Mouse (Mus musculus): ENCODE data around the gene Luc7l3. TPM values are rescaled to one million over a fixed set of nuclear protein-coding genes. Genes with fewer than 3 reads are reported as not detected.

Luc7l3 gene
- polyA plus RNA-seq, 1 experiment from 2014 or later: 152 TPM

GRCm38 (mm10) chr11:94265134-94265785 is 56.5 kb downstream of the Luc7l3 start:
- Histone ChIP-seq H3K9me3 (no peaks in the 10 kb centered on the region), H3K4me1 (peaks cover 8% of the 10 kb centered on the region; the same call in 1 of the 2 replicates), H3K27ac (no peak overlapping the region), H3K36me3 (no peaks in the 10 kb centered on the region), H3K9ac (0 out of 2 replicates have a peak overlapping the region, but pooled peaks have one; percentile 44), H3K27me3 (replicated peaks) (no peaks in the 10 kb centered on the region), H3K4me3 (peak overlapping the region; percentile 25), H3K4me2 (replicated peaks) (peak overlapping the region; percentile 65)
- ATAC-seq (ENCODE audit: low FRiP score, low read depth): peak; percentile 56
- under 1% methylated on average over 18 of the region's 18 CpGs for WGBS

- 73% methylated on average over 6 of the region's 6 CpGs for WGBS
- no peaks in the 10 kb centered on the region for H3K9me3 ChIP-seq
- ATAC-seq (ENCODE audit: low FRiP score, low read depth): no peak
These were observed 60.0 kb downstream of the Luc7l3 start for GRCm38 (mm10) chr11:94261585-94262370.

GRCm38 (mm10) chr11:94259814-94260213 is 62.0 kb downstream of the Luc7l3 start:
- Histone ChIP-seq H3K4me1 (0 out of 2 replicates have a peak, but pooled peaks cover 1% of the 10 kb centered on the region), H3K27ac (no peak overlapping the region), H3K9me3 (no peaks in the 10 kb centered on the region), H3K36me3 (no peaks in the 10 kb centered on the region), H3K27me3 (replicated peaks) (no peaks in the 10 kb centered on the region), H3K4me3 (no peak overlapping the region), H3K9ac (no peak overlapping the region), H3K4me2 (replicated peaks) (no peak overlapping the region)
- ATAC-seq (ENCODE audit: low FRiP score, low read depth): no peak
- WGBS: 54% methylated on average over 4 of the region's 4 CpGs

More at GRCm38 (mm10) chr11:94261585-94262370, 60.0 kb downstream of the Luc7l3 start:
- H3K4me3 ChIP-seq: no peak overlapping the region
- H3K27ac ChIP-seq: no peak overlapping the region
- H3K9ac ChIP-seq: no peak overlapping the region
- H3K27me3 ChIP-seq (replicated peaks): no peaks in the 10 kb centered on the region
- no peaks in the 10 kb centered on the region for H3K36me3 ChIP-seq
- peaks cover 8% of the 10 kb centered on the region; the same call in 1 of the 2 replicates for H3K4me1 ChIP-seq
- no peak overlapping the region for H3K4me2 ChIP-seq (replicated peaks)

- H3K36me3 ChIP-seq: no peaks in the 10 kb centered on the region
- no peak overlapping the region for H3K4me2 ChIP-seq (replicated peaks)
- no peak overlapping the region for H3K27ac ChIP-seq
- no peak overlapping the region for H3K4me3 ChIP-seq
- H3K9me3 ChIP-seq: no peaks in the 10 kb centered on the region
- WGBS: 84% methylated on average over 14 of the region's 14 CpGs
- no peaks in the 10 kb centered on the region for H3K27me3 ChIP-seq (replicated peaks)
- no peak overlapping the region for H3K9ac ChIP-seq
- no peaks in the 10 kb centered on the region for H3K4me1 ChIP-seq
- ATAC-seq (ENCODE audit: low FRiP score, low read depth): no peak
These were observed 63.8 kb downstream of the Luc7l3 start for GRCm38 (mm10) chr11:94257987-94258386.

GRCm38 (mm10) chr11:94255733-94256132 is 66.1 kb downstream of the Luc7l3 start:
- Histone ChIP-seq H3K4me1 (no peaks in the 10 kb centered on the region), H3K27me3 (replicated peaks) (no peaks in the 10 kb centered on the region), H3K4me3 (no peak overlapping the region), H3K36me3 (no peaks in the 10 kb centered on the region), H3K9me3 (no peaks in the 10 kb centered on the region), H3K27ac (no peak overlapping the region), H3K4me2 (replicated peaks) (no peak overlapping the region), H3K9ac (no peak overlapping the region)
- ATAC-seq (ENCODE audit: low FRiP score, low read depth): no peak
- WGBS: 77% methylated on average over 5 of the region's 5 CpGs

- ATAC-seq (ENCODE audit: low FRiP score, low read depth): no peak
These were observed 68.1 kb downstream of the Luc7l3 start for GRCm38 (mm10) chr11:94253691-94254090.

GRCm38 (mm10) chr11:94253156-94253555 is 68.6 kb downstream of the Luc7l3 start:
- Histone ChIP-seq H3K27ac (no peak overlapping the region), H3K4me2 (replicated peaks) (no peak overlapping the region), H3K9me3 (no peaks in the 10 kb centered on the region), H3K4me3 (no peak overlapping the region), H3K9ac (no peak overlapping the region), H3K36me3 (no peaks in the 10 kb centered on the region), H3K27me3 (replicated peaks) (no peaks in the 10 kb centered on the region), H3K4me1 (no peaks in the 10 kb centered on the region)
- ATAC-seq (ENCODE audit: low FRiP score, low read depth): no peak
- 85% methylated on average over 9 of the region's 9 CpGs for WGBS

More at GRCm38 (mm10) chr11:94253691-94254090, 68.1 kb downstream of the Luc7l3 start:
- Histone ChIP-seq H3K9ac (no peak overlapping the region), H3K9me3 (no peaks in the 10 kb centered on the region), H3K36me3 (no peaks in the 10 kb centered on the region), H3K4me1 (no peaks in the 10 kb centered on the region), H3K4me3 (no peak overlapping the region), H3K4me2 (replicated peaks) (no peak overlapping the region), H3K27me3 (replicated peaks) (no peaks in the 10 kb centered on the region), H3K27ac (no peak overlapping the region)
- 89% methylated on average over 10 of the region's 10 CpGs for WGBS

GRCm38 (mm10) chr11:94246789-94247061 is 75.1 kb downstream of the Luc7l3 start:
- ATAC-seq (ENCODE audit: low FRiP score, low read depth): no peak
- H3K4me2 ChIP-seq (replicated peaks): 0 out of 2 replicates have a peak overlapping the region, but pooled peaks have one; percentile 20

GRCm38 (mm10) chr11:94245955-94246788 is 75.6 kb downstream of the Luc7l3 start, which contains the start of gene Wfikkn2:
Wfikkn2 (minus strand) TSS chr11:94246005.
- Histone ChIP-seq H3K27me3 (replicated peaks) (0 out of 2 replicates have a peak, but pooled peaks cover 4% of the 10 kb centered on the region), H3K36me3 (no peaks in the 10 kb centered on the region), H3K27ac (peak within 1 kb of the TSS; percentile 33), H3K9ac (no peak within 1 kb of the TSS), H3K4me2 (replicated peaks) (0 out of 2 replicates have a peak within 1 kb of the TSS, but pooled peaks have one; percentile 20), H3K4me3 (no peak within 1 kb of the TSS), H3K9me3 (no peaks in the 10 kb centered on the region), H3K4me1 (peaks cover 30% of the 10 kb centered on the region)
- peak; percentile 62 for ATAC-seq (ENCODE audit: low FRiP score, low read depth)
- WGBS: 48% methylated on average over 17 of the region's 17 CpGs

More at GRCm38 (mm10) chr11:94246789-94247061, 75.1 kb downstream of the Luc7l3 start:
- Histone ChIP-seq H3K27me3 (replicated peaks) (0 out of 2 replicates have a peak, but pooled peaks cover 4% of the 10 kb centered on the region), H3K4me3 (no peak overlapping the region), H3K9me3 (no peaks in the 10 kb centered on the region), H3K4me1 (peaks cover 30% of the 10 kb centered on the region), H3K9ac (no peak overlapping the region), H3K36me3 (no peaks in the 10 kb centered on the region), H3K27ac (0 out of 2 replicates have a peak overlapping the region, but pooled peaks have one; percentile 33)
- whole genome bisulfite sequencing: 68% methylated on average over 8 of the region's 8 CpGs

GRCm38 (mm10) chr11:94244385-94244784 is 77.4 kb downstream of the Luc7l3 start:
- Histone ChIP-seq H3K4me2 (replicated peaks) (no peak overlapping the region), H3K9ac (no peak overlapping the region), H3K27me3 (replicated peaks) (0 out of 2 replicates have a peak, but pooled peaks cover 4% of the 10 kb centered on the region), H3K9me3 (no peaks in the 10 kb centered on the region), H3K4me3 (no peak overlapping the region), H3K36me3 (no peaks in the 10 kb centered on the region), H3K27ac (no peak overlapping the region), H3K4me1 (peaks cover 30% of the 10 kb centered on the region)
- no peak for ATAC-seq (ENCODE audit: low FRiP score, low read depth)
- 76% methylated on average over 9 of the region's 9 CpGs for WGBS

- no peak overlapping the region for H3K27ac ChIP-seq
These were observed 78.2 kb downstream of the Luc7l3 start for GRCm38 (mm10) chr11:94243422-94244180.

More at GRCm38 (mm10) chr11:94243422-94244180, 78.2 kb downstream of the Luc7l3 start:
- peak overlapping the region; percentile 61 for H3K4me2 ChIP-seq (replicated peaks)
- no peaks in the 10 kb centered on the region for H3K9me3 ChIP-seq
- peaks cover 30% of the 10 kb centered on the region for H3K4me1 ChIP-seq
- WGBS: 35% methylated on average over 15 of the region's 15 CpGs
- ATAC-seq (ENCODE audit: low FRiP score, low read depth): peak; percentile 45; the same call in 1 of the 2 replicates
- H3K4me3 ChIP-seq: 0 out of 2 replicates have a peak overlapping the region, but pooled peaks have one; percentile 9
- 0 out of 2 replicates have a peak overlapping the region, but pooled peaks have one; percentile 38 for H3K9ac ChIP-seq
- H3K27me3 ChIP-seq (replicated peaks): 0 out of 2 replicates have a peak, but pooled peaks cover 4% of the 10 kb centered on the region
- H3K36me3 ChIP-seq: no peaks in the 10 kb centered on the region
